Mouse (Mus musculus) kidney, embryonic 16.5 days (tissue): Measurements from ENCODE around the gene Psmb6. TPM values are rescaled to one million over a fixed set of nuclear protein-coding genes. Genes with fewer than 3 reads are reported as not detected.

Experiments used
- polyA plus RNA-seq: library from polyadenylated mRNA; unstranded; fragments of >200 nt; fragmentation: Nextera tagmentation; extraction: Ambion mirVana; gene quantifications from 2 replicates; pipeline ENCODE4 v1.2.1, GENCODE M21; 2015

Psmb6 gene
- polyA plus RNA-seq, 1 experiment from 2014 or later: 872 TPM

Other genes with a start within 250 kb of the Psmb6 start
- 0.07 and 0.09 TPM in 2 replicates for gene Alox12e, start 202.7 kb upstream of the Psmb6 start, polyA plus RNA-seq
- gene Alox15, start 173.3 kb upstream of the Psmb6 start, polyA plus RNA-seq: 2.0 TPM in 2 replicates
- gene Pelp1, start 115.3 kb upstream of the Psmb6 start, polyA plus RNA-seq: 40.3 and 41.9 TPM in 2 replicates
- 15.3 and 19.0 TPM in 2 replicates for gene Arrb2, start 92.7 kb upstream of the Psmb6 start, polyA plus RNA-seq
- gene Med11, start 73.4 kb upstream of the Psmb6 start, polyA plus RNA-seq: 43.9 and 46.3 TPM in 2 replicates
- gene Zmynd15, start 65.9 kb upstream of the Psmb6 start, polyA plus RNA-seq: 1.4 and 1.5 TPM in 2 replicates
- 9.1 and 9.7 TPM in 2 replicates for gene Cxcl16, start 65.4 kb upstream of the Psmb6 start, polyA plus RNA-seq
- 0.69 and 0.80 TPM in 2 replicates for gene Tm4sf5, start 20.1 kb upstream of the Psmb6 start, polyA plus RNA-seq
- gene Vmo1, start 10.8 kb upstream of the Psmb6 start, polyA plus RNA-seq: 0.37 and 0.50 TPM in 2 replicates
- gene Gltpd2, start 6.2 kb upstream of the Psmb6 start, polyA plus RNA-seq: 0.51 and 0.62 TPM in 2 replicates
- gene Gm40193, start 7.6 kb downstream of the Psmb6 start, polyA plus RNA-seq: not detected in 2 replicates
- gene Pld2, start 14.7 kb downstream of the Psmb6 start, polyA plus RNA-seq: 8.5 and 8.8 TPM in 2 replicates
- gene Mink1, start 37.5 kb downstream of the Psmb6 start, polyA plus RNA-seq: 15.9 and 17.4 TPM in 2 replicates
- not detected in 2 replicates for gene 4930544D05Rik, start 90.5 kb downstream of the Psmb6 start, polyA plus RNA-seq
- gene Chrne, start 93.8 kb downstream of the Psmb6 start, polyA plus RNA-seq: 0.19 TPM in 1 of 2 replicates, not detected in the other
- 0.11 and 0.21 TPM in 2 replicates for gene Gp1ba, start 113.8 kb downstream of the Psmb6 start, polyA plus RNA-seq
- gene Rnf167, start 121.9 kb downstream of the Psmb6 start, polyA plus RNA-seq: 130 and 137 TPM in 2 replicates
- 229 and 235 TPM in 2 replicates for gene Slc25a11, start 122.1 kb downstream of the Psmb6 start, polyA plus RNA-seq
- gene Pfn1, start 129.3 kb downstream of the Psmb6 start, polyA plus RNA-seq: 1,671 and 1,948 TPM in 2 replicates
- gene Eno3, start 131.8 kb downstream of the Psmb6 start, polyA plus RNA-seq: 23.1 and 28.0 TPM in 2 replicates
- 206 and 209 TPM in 2 replicates for gene Spag7, start 144.0 kb downstream of the Psmb6 start, polyA plus RNA-seq
- gene Camta2, start 162.7 kb downstream of the Psmb6 start, polyA plus RNA-seq: 12.7 and 17.0 TPM in 2 replicates
- 1.3 and 1.6 TPM in 2 replicates for gene Inca1, start 174.8 kb downstream of the Psmb6 start, polyA plus RNA-seq
- gene Kif1c, start 175.2 kb downstream of the Psmb6 start, polyA plus RNA-seq: 2.5 and 3.5 TPM in 2 replicates
- 8.6 and 8.7 TPM in 2 replicates for gene Zfp3, start 238.8 kb downstream of the Psmb6 start, polyA plus RNA-seq